Mouse (Mus musculus) MEL (cell line): Measurements from ENCODE around the gene Tmem95. TPM values are rescaled to one million over a fixed set of nuclear protein-coding genes. Genes with fewer than 3 reads are reported as not detected.

Source experiments
- DNase-seq: peaks from one replicate; pipeline ENCODE4 v3.0.0; 2011; ENCODE audit warnings: low read depth, low spot score
- H3K27ac ChIP-seq: 2 replicates; pipeline ENCODE4 v1.5.1; 2012; ENCODE audit warnings: low read depth, mild to moderate bottlenecking, control low read depth, low read length, moderate library complexity; ENCODE audit not compliant: control insufficient read depth
- H3K27me3 ChIP-seq, 2 experiments: fragments of 150-350 bp in 1 of 2; sonication (generic) in 1 of 2; 2 replicates each; pipeline ENCODE4 v1.6.1; 2012; ENCODE audit warnings: low read length in 2 of 2, mild to moderate bottlenecking in 2 of 2, improper control_type of control experiment in 1 of 2, moderate library complexity in 1 of 2; ENCODE audit not compliant: insufficient read depth in 2 of 2, control insufficient read depth in 1 of 2
- H3K36me3 ChIP-seq, 2 experiments: 2 replicates each; pipeline ENCODE4 v1.6.1; 2012 to 2014; ENCODE audit warnings: low read length in 2 of 2, improper control_type of control experiment in 1 of 2, inconsistent platforms in 1 of 2, mild to moderate bottlenecking in 1 of 2; ENCODE audit not compliant: insufficient read depth in 2 of 2, control insufficient read depth in 1 of 2
- H3K4me1 ChIP-seq, 2 experiments: fragments of 150-350 bp in 1 of 2; sonication (generic) in 1 of 2; 2 replicates each; pipeline ENCODE4 v1.6.1; 2012; ENCODE audit warnings: low read length in 2 of 2, improper control_type of control experiment in 1 of 2, mild to moderate bottlenecking in 1 of 2; ENCODE audit not compliant: insufficient read depth in 2 of 2, control insufficient read depth in 1 of 2
- H3K4me3 ChIP-seq, 2 experiments: fragments of 150-350 bp in 1 of 2; sonication (generic) in 1 of 2; 2 replicates each; pipeline ENCODE4 v1.5.1; 2012; ENCODE audit warnings: low read depth in 2 of 2, low read length in 2 of 2, mild to moderate bottlenecking in 2 of 2, moderate library complexity in 2 of 2, control low read depth in 1 of 2, improper control_type of control experiment in 1 of 2; ENCODE audit not compliant: control insufficient read depth in 1 of 2, insufficient read depth in 1 of 2
- H3K79me2 ChIP-seq: 2 replicates; pipeline ENCODE4 v1.6.1; 2012; ENCODE audit warnings: mild to moderate bottlenecking, low read length, moderate library complexity; ENCODE audit not compliant: control insufficient read depth, poor library complexity, insufficient read depth
- H3K9ac ChIP-seq: 2 replicates; pipeline ENCODE4 v1.6.1; 2012; ENCODE audit warnings: low read depth, mild to moderate bottlenecking, control low read depth, low read length, moderate library complexity; ENCODE audit not compliant: control insufficient read depth, poor library complexity, severe bottlenecking
- H3K9me3 ChIP-seq: fragments of 150-350 bp; sonication (generic); replicated peaks from 2 replicates; pipeline ENCODE4 v1.6.1; 2012; ENCODE audit warnings: mild to moderate bottlenecking, low read length, improper control_type of control experiment, moderate library complexity; ENCODE audit not compliant: insufficient read depth
- BHLHE40 ChIP-seq: IDR thresholded peaks from 2 replicates; pipeline ENCODE4 v1.6.1; 2012; ENCODE audit warnings: low read depth, mild to moderate bottlenecking, inconsistent platforms, low read length, improper control_type of control experiment, borderline replicate concordance
- CHD1 ChIP-seq: IDR thresholded peaks from 2 replicates; pipeline ENCODE4 v1.6.1; 2012; ENCODE audit warnings: low read depth, mild to moderate bottlenecking, inconsistent platforms, low read length, improper control_type of control experiment
- CHD2 ChIP-seq: IDR thresholded peaks from 2 replicates; pipeline ENCODE4 v1.6.1; 2011; ENCODE audit warnings: low read length, improper control_type of control experiment
- E2F4 ChIP-seq: IDR thresholded peaks from 2 replicates; pipeline ENCODE4 v1.6.1; 2011; ENCODE audit warnings: low read depth, low read length, improper control_type of control experiment, borderline replicate concordance
- ETS1 ChIP-seq: IDR thresholded peaks from 2 replicates; pipeline ENCODE4 v1.6.1; 2012; ENCODE audit warnings: low read depth, mild to moderate bottlenecking, inconsistent platforms, low read length, improper control_type of control experiment, moderate library complexity
- MAZ ChIP-seq: IDR thresholded peaks from 2 replicates; pipeline ENCODE4 v1.6.1; 2012; ENCODE audit warnings: low read depth, mild to moderate bottlenecking, inconsistent platforms, low read length, improper control_type of control experiment
- MXI1 ChIP-seq: IDR thresholded peaks from 2 replicates; pipeline ENCODE4 v1.6.1; 2011; ENCODE audit warnings: mild to moderate bottlenecking, low read depth, low read length, improper control_type of control experiment
- NELFE ChIP-seq: IDR thresholded peaks from 2 replicates; pipeline ENCODE4 v1.6.1; 2011; ENCODE audit warnings: low read depth, low read length, improper control_type of control experiment
- NRF1 ChIP-seq: IDR thresholded peaks from 2 replicates; pipeline ENCODE4 v1.6.1; 2014; ENCODE audit warnings: low read depth, mild to moderate bottlenecking, inconsistent platforms, low read length, improper control_type of control experiment, moderate library complexity; ENCODE audit not compliant: poor library complexity, insufficient read depth, severe bottlenecking
- POLR2AphosphoS2 ChIP-seq: IDR thresholded peaks from 2 replicates; pipeline ENCODE4 v1.6.1; 2011; ENCODE audit warnings: low read length, improper control_type of control experiment
- SMC3 ChIP-seq: IDR thresholded peaks from 2 replicates; pipeline ENCODE4 v1.6.1; 2011; ENCODE audit warnings: low read depth, low read length, improper control_type of control experiment
- TCF12 ChIP-seq: IDR thresholded peaks from 2 replicates; pipeline ENCODE4 v1.6.1; 2014; ENCODE audit warnings: low read depth, mild to moderate bottlenecking, inconsistent platforms, low read length, improper control_type of control experiment, moderate library complexity
- polyA plus RNA-seq, 2 experiments: library from polyadenylated mRNA; stranded (reverse) in 1 of 2; unstranded in 1 of 2; fragments of >175 nt in 1 of 2; fragments of >200 nt in 1 of 2; gene quantifications; 2 replicates each; pipeline versions ENCODE4 v1.2.1 to v1.2.4; 2012; ENCODE audit warnings: low replicate concordance in 2 of 2, low read depth in 1 of 2; ENCODE audit not compliant: insufficient read length in 2 of 2, insufficient read depth in 1 of 2, missing spikeins in 1 of 2
- total RNA-seq: library from RNA; depleted of rRNA; stranded (reverse); fragments of 300-350 nt; gene quantifications from 2 replicates; pipeline ENCODE4 v1.2.3, GENCODE M21; 2012

Gene Tmem95
- total and polyA plus RNA-seq, 3 experiments = not detected

- no peak overlapping the region for H3K4me3 ChIP-seq
- H3K27me3 ChIP-seq = no peaks in the 10 kb centered on the region
- H3K4me1 ChIP-seq = peaks cover 8 to 20% of the 10 kb centered on the region in 2 experiments; a peak in 2 of 4 replicates
- H3K9ac ChIP-seq = no peak overlapping the region
- peaks cover 3% of the 10 kb centered on the region; the same call in 1 of the 2 replicates for H3K79me2 ChIP-seq
- DNase-seq = no peak
- no peaks in the 10 kb centered on the region for H3K9me3 ChIP-seq
- TF ChIP-seq E2F4 = no peak
- no peak for TF ChIP-seq SMC3
- TF ChIP-seq POLR2AphosphoS2 = no peak
- no peak for TF ChIP-seq CHD1
- TF ChIP-seq ETS1 = no peak
- TF ChIP-seq MAZ = no peak
- H3K27ac ChIP-seq = no peak overlapping the region
- H3K36me3 ChIP-seq = peaks cover 0 to 6% of the 10 kb centered on the region in 2 experiments; a peak in 2 of 4 replicates
Measured at GRCm38 (mm10) chr11:69849128-69849527, 28.7 kb downstream of the Tmem95 start.

DNA sequence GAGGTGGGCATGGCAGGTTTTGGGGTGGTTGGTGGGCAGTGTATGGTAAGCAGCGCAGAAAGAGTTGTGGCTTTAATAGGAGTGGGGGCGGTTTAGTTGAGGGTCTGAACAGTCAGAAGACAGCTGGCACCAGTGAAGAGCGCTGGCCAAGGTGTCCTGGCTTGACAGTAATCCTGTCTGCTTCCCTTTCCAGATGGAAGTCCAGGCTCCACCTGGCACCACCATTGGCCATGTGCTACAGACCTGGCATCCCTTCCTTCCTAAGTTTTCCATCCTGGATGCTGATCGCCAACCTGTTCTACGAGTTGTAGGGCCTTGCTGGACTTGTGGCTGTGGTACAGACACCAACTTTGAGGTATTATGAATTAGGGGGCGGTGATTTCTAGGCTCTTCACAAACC is 29.8 kb downstream of the Tmem95 start:
- no peak for TF ChIP-seq E2F4
- TF ChIP-seq NELFE = no peak
- TF ChIP-seq CHD2 = no peak
- no peak for TF ChIP-seq TCF12
- TF ChIP-seq, all 39 proteins: peak for 0
- no peaks in the 10 kb centered on the region for H3K9me3 ChIP-seq
- no peak overlapping the region for H3K27ac ChIP-seq
- H3K36me3 ChIP-seq = peaks cover 0 to 2% of the 10 kb centered on the region in 2 experiments; a peak in 1 of 4 replicates
- peaks cover 3% of the 10 kb centered on the region; the same call in 1 of the 2 replicates for H3K79me2 ChIP-seq
- DNase-seq = no peak
- H3K9ac ChIP-seq = no peak overlapping the region
- no peaks in the 10 kb centered on the region for H3K27me3 ChIP-seq
- peaks cover 4 to 14% of the 10 kb centered on the region in 2 experiments; a peak in 2 of 4 replicates for H3K4me1 ChIP-seq
- H3K4me3 ChIP-seq = no peak overlapping the region

GRCm38 (mm10) chr11:69846738-69847688 is 30.8 kb downstream of the Tmem95 start:
- Histone ChIP-seq H3K9me3 (no peaks in the 10 kb centered on the region), H3K4me1 (peaks cover 4 to 14% of the 10 kb centered on the region in 2 experiments; a peak in 2 of 4 replicates), H3K4me3 (peak overlapping the region; percentile 60 to 86), H3K79me2 (peaks cover 3% of the 10 kb centered on the region; the same call in 1 of the 2 replicates), H3K27me3 (no peaks in the 10 kb centered on the region), H3K27ac (peak overlapping the region; percentile 53), H3K9ac (peak overlapping the region; percentile 79), H3K36me3 (peaks cover 0 to 2% of the 10 kb centered on the region in 2 experiments; a peak in 1 of 4 replicates)
- TF ChIP-seq MXI1 = no peak
- TF ChIP-seq BHLHE40 = no peak
- no peak for TF ChIP-seq TCF12
- TF ChIP-seq NRF1 = 0 out of 2 replicates have a peak, but pooled peaks have one; percentile 24
- DNase-seq = peak; percentile 83
